Mouse (Mus musculus): ENCODE data around the gene Zbtb20. TPM values are rescaled to one million over a fixed set of nuclear protein-coding genes. Genes with fewer than 3 reads are reported as not detected.

The Zbtb20 gene
- 37.9 and 46.6 TPM in 2 replicates for total RNA-seq (2017)

GRCm38 (mm10) chr16:42875852-42875980 lies at the start of gene Zbtb20:
Gene Zbtb20 (plus strand): TSS chr16:42875881.
- no peak for ATAC-seq (ENCODE audit: extremely low read depth, insufficient number of reproducible peaks, low FRiP score, poor library complexity, severe bottlenecking)

GRCm38 (mm10) chr16:42835940-42836339 lies 39.7 kb upstream of the Zbtb20 start:
- no peak for ATAC-seq (ENCODE audit: extremely low read depth, insufficient number of reproducible peaks, low FRiP score, poor library complexity, severe bottlenecking)

DNA sequence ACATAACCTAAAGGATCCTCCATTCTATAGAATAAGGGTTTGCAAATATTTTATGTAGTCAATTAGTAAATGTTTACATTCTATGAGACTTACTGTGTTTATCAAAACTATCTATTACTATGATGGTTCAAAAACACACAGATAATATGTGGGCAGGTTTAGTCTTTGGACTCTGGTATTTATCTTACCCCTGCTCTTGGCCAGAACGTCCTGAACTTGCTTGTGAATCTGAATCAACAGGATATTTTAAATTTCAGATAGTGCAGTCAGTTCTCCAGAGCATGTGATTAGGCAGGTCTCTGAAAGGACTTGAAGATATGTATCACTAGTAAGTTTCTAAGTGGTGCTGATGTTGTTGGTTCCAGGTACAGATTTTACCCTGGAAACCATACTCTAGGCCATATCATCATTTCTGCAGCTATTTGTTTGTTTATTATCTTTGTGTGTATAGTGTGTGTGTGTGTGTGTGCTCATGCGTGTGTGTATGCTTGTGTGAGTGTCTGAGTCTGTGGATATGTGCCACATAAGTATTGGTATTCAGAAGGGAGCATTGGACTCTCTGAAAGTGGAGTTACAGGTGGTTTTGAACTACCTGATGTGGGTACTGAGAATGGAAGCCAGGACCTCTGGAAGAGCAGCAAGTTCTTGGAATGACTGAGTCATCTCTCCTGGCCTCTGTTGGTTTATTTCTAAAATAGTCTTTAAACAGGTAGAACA lies 39.1 kb upstream of the Zbtb20 start:
- ATAC-seq (ENCODE audit: extremely low read depth, insufficient number of reproducible peaks, low FRiP score, poor library complexity, severe bottlenecking): no peak

GRCm38 (mm10) chr16:42838226-42838625 lies 37.5 kb upstream of the Zbtb20 start:
- no peak for ATAC-seq (ENCODE audit: extremely low read depth, insufficient number of reproducible peaks, low FRiP score, poor library complexity, severe bottlenecking)

GRCm38 (mm10) chr16:42857564-42858183 lies 18.0 kb upstream of the Zbtb20 start:
- ATAC-seq (ENCODE audit: extremely low read depth, insufficient number of reproducible peaks, low FRiP score, poor library complexity, severe bottlenecking): no peak

DNA sequence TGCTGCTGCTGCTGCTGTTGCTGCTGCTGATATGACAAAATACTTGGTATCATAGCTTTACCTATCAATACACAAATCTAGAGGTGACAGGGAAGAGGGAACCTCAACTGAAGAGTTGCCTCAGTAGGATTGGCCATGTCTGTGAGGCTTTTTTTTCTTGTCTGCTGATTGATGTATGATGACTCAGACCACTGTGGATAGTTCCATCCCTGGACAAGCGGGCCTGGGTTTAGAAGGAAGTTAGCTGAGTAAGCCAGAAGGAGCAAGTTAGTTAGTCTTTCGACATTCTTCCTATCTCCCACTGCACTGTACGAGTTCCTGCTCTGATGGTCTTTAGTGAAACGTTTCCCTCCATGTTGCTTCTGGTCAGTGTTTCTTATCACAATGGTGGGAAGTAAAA lies 16.4 kb upstream of the Zbtb20 start:
- ATAC-seq (ENCODE audit: extremely low read depth, insufficient number of reproducible peaks, low FRiP score, poor library complexity, severe bottlenecking): no peak

- no peak for ATAC-seq (ENCODE audit: extremely low read depth, insufficient number of reproducible peaks, low FRiP score, poor library complexity, severe bottlenecking)
These were observed 12.4 kb upstream of the Zbtb20 start for GRCm38 (mm10) chr16:42863231-42863630.

GRCm38 (mm10) chr16:42866061-42866460 lies 9.6 kb upstream of the Zbtb20 start:
- no peak for ATAC-seq (ENCODE audit: extremely low read depth, insufficient number of reproducible peaks, low FRiP score, poor library complexity, severe bottlenecking)

DNA sequence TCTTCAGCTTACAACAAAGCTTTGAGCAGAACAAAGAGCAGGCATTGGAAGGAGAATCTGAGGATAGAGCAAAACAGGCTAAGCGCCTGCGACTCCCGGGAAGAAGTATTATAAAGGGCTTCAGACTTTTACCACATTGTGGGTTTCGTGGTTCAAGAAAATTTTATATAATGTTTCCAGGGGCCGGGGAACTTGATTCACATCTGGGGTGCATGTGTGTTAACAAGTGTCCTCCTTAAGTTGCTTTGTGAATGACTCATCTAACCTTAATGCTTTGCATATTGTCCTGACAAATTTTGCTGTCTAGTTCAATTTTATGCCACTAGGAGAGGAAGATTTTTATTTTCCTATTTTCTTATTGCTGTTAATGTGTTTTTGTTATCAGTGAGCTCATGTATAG lies 3.6 kb upstream of the Zbtb20 start:
- ATAC-seq (ENCODE audit: extremely low read depth, insufficient number of reproducible peaks, low FRiP score, poor library complexity, severe bottlenecking): no peak

DNA sequence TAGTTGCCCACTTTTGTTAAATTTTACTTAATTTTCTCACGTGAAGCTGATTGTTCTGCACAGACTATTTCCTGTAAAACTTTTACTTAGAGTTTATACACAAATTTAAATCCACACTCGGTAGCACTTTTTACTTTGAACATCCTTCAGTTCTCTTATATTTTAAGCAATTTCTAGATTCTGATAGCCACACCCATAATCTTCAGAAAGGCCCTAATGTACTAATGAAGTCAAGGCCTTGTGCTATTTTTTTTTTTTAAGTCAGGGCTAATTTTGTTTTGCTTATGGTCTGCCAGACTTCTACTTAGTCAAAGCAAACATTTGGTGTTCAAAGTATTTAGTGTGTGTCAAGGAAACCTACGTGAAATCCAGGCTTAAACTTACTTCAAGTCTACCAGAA lies 1.7 kb upstream of the Zbtb20 start:
- no peak for ATAC-seq (ENCODE audit: extremely low read depth, insufficient number of reproducible peaks, low FRiP score, poor library complexity, severe bottlenecking)

- no peak for ATAC-seq (ENCODE audit: extremely low read depth, insufficient number of reproducible peaks, low FRiP score, poor library complexity, severe bottlenecking)
These were observed 1.2 kb upstream of the Zbtb20 start for GRCm38 (mm10) chr16:42874456-42874855.

GRCm38 (mm10) chr16:42874910-42875851 lies 500 bp upstream of the Zbtb20 start:
- peak; percentile 89 for ATAC-seq (ENCODE audit: extremely low read depth, insufficient number of reproducible peaks, low FRiP score, poor library complexity, severe bottlenecking)

DNA sequence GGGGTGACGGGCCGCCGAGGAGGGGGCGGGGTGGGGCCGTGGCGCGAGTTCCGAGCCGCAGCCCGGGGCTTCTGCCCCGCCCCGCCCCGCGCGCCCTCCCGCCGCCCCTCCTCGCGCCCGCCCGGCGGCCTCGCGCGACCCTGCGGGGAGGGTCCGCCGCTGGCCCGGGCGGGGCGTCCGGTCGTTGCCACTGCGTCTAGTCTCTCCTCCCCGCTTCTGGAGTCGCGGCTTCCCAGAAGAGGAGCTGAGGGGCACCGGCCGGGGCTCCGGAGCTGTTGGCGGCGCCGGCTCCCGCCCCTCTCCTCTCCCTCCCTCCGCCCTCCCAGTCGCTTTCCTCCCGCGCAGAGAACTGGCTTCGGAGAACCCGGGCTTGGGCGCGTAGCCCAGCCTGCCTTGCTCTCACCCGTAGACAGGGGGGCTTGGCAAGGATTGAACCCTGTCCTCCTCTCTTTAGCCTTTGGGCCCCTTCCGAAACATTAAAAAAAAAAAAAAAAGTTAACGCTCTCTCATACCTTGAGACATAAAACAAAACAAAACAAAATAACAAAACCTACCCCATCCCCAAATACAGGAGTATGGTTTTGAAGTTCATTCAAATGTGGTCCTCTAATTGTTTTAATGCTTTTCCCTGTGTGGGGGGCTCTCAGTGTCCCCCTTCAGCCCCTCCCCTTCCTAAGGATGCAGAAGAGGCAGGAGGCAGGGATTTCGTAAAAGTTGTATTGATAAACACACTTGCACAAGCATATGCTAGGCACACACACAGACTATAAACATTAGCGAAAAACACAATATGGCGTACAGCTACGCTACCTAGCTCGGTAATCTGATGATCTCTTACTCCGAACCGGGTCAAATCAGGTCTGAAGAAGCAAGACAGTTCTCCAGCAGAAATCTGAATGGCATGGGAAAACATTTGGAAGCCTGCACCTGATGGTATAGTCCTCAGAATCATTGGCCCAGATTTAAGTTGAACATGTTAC lies 630 bp downstream of the Zbtb20 start:
- no peak for ATAC-seq (ENCODE audit: extremely low read depth, insufficient number of reproducible peaks, low FRiP score, poor library complexity, severe bottlenecking)

GRCm38 (mm10) chr16:42880046-42880445 lies 4.4 kb downstream of the Zbtb20 start:
- ATAC-seq (ENCODE audit: extremely low read depth, insufficient number of reproducible peaks, low FRiP score, poor library complexity, severe bottlenecking): no peak

DNA sequence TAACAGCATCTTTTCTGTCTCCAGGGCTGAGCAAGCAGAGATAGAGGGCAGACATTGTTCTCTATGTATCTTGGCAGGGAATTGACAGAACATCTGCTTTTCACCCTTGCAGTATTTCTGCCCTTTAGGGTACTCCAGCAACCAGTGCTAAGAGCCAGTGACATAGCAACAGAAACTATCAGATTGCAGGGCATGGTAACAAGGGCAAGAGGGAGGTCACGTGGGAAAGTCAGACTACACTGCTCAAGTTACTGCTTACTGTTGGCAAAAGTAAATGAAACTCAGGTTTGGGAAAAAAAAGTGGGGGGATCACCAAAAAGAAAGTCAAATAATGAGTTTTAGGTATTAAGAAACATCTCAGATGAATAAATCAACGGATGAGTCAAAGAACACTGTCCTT lies 9.9 kb downstream of the Zbtb20 start:
- ATAC-seq (ENCODE audit: extremely low read depth, insufficient number of reproducible peaks, low FRiP score, poor library complexity, severe bottlenecking): no peak

DNA sequence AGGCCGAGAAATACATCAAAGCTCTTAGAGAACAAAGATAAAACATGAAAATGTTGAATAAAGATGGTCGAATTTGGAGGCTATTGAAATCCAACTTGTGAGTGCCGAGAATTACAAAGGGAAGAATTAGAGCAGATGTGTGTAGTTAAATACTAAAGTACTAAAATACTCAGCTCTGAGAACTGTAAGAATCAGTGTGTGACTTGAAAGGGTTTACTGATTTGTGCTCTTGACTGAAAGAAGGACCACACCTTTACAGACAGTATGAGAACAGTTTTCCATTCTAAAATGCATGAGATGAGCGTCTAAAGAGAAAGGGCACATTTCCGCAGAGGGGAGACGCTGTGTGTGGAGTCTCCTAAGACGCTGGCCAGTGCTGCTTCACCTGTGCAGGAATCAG lies 10.3 kb downstream of the Zbtb20 start:
- ATAC-seq (ENCODE audit: extremely low read depth, insufficient number of reproducible peaks, low FRiP score, poor library complexity, severe bottlenecking): no peak

GRCm38 (mm10) chr16:42897125-42897693 lies 21.5 kb downstream of the Zbtb20 start:
- no peak for ATAC-seq (ENCODE audit: extremely low read depth, insufficient number of reproducible peaks, low FRiP score, poor library complexity, severe bottlenecking)

GRCm38 (mm10) chr16:42900328-42900727 lies 24.6 kb downstream of the Zbtb20 start:
- ATAC-seq (ENCODE audit: extremely low read depth, insufficient number of reproducible peaks, low FRiP score, poor library complexity, severe bottlenecking): no peak

DNA sequence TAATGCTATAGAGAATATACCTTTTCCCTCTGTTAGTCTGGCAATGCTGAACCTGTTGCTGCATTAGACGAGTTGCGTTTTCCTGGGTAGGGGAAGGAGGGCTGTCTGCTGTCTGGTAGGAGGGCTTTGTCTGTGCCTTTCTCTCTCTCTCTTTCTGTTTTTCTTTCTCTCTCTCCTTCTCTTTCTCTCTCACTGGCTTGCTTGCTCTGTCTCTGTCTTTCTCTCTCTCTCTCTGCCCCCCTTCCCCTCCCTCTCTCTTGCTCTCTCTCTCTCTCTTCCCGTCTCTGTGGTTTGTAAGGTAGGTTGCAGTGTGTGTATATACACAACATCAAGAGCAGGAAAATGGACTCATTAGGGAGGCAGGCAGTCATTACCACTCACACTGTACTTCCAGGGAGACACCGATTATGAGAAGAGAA lies 31.6 kb downstream of the Zbtb20 start:
- peak; percentile 80 for ATAC-seq (ENCODE audit: extremely low read depth, insufficient number of reproducible peaks, low FRiP score, poor library complexity, severe bottlenecking)

Data from neutrophil, adult 5-6 weeks (primary cell).